Mouse (Mus musculus) megakaryocyte, embryonic 14.5 days (primary cell): ENCODE data around the gene Car5a.

Experiments
- FLI1 ChIP-seq: IDR thresholded peaks from 2 replicates; pipeline ENCODE4 v1.6.1; 2012; ENCODE audit warnings: low read length, inconsistent platforms, mixed read lengths
- GATA1 ChIP-seq: IDR thresholded peaks from 3 replicates; pipeline ENCODE4 v1.6.1; 2012; ENCODE audit warnings: mixed read lengths, low read length, inconsistent platforms, borderline replicate concordance

- TF ChIP-seq GATA1 (no peak), FLI1 (no peak)
Observed at GRCm38 (mm10) chr8:121938732-121939131, 6.0 kb downstream of the Car5a start.
